Mouse (Mus musculus) kidney, adult 2 months (tissue): ENCODE data around the gene Dlx1.

Experiments used
- CTCF ChIP-seq: fragments of 200-500 bp; conservative IDR thresholded peaks from 2 replicates; pipeline ENCODE4 v1.5.1; 2011; ENCODE audit warnings: low read depth, mild to moderate bottlenecking, control low read depth, low read length, moderate library complexity, mixed read lengths; ENCODE audit not compliant: insufficient read depth, insufficient read length
- POLR2A ChIP-seq: fragments of 200-500 bp; IDR thresholded peaks from one replicate; pipeline ENCODE4 v1.6.1; 2011; ENCODE audit warnings: low read depth, low read length, control low read depth

DNA sequence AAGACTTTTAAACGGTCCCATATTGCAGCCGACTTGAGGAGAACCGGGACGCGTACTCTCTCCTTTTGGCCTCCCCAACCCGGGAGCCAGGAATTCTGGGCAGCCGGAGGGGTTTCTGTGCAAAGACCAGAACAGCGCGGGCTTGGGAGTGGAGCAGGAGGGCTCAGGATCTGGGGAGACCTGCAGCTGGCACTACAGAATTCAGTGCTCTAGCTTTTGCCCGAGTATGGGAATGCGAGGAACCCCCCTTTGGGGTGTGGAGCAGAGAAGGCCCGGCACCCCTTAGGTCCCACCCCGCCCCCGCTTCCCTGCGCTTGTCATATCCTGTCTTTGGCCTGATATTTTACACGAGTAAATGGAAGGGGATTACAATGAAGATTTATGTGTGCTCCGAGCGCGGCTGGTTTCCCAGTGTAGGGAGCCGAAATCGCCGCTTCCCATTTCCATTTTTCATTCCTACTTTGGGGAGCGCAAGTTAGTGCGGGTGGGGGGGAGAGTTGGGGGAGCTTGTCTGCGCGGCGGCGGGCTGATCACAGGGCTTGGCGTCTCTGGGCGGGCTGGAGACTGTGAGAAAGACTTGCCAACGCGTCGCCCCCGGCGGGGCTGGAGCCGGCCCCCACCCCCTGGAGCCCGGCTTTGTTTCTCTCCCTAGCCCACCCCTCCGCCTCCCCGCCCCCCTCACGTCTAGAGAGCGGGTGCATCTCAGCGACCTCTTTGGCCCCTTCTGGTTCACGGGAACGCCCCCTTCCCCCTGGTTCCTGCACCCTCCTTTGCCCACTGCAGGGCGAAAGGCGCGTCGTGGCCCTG, 12.9 kb downstream of the Dlx1 start:
- no peak for TF ChIP-seq CTCF
- no peak for TF ChIP-seq POLR2A
